Mouse (Mus musculus): ENCODE data around the gene Smyd1. TPM values are rescaled to one million over a fixed set of nuclear protein-coding genes. Genes with fewer than 3 reads are reported as not detected.
"Not testable (repeated sequence)": the region's sequence is repeated elsewhere in the genome, so short reads cannot be mapped to it uniquely, and the experiment has no call there.

Smyd1 gene
- polyA plus RNA-seq, 1 experiment from 2014 or later: 0.61 TPM

- H3K4me3 ChIP-seq; H3K9me3 ChIP-seq (replicated peaks); H3K9ac ChIP-seq; ATAC-seq (ENCODE audit: low FRiP score); H3K36me3 ChIP-seq; H3K4me2 ChIP-seq (replicated peaks); H3K27me3 ChIP-seq; H3K27ac ChIP-seq: not testable (repeated sequence)
- 92% methylated on average over 6 of the region's 6 CpGs for WGBS
- H3K4me1 ChIP-seq: peaks cover 16% of the 10 kb centered on the region
Observed at GRCm38 (mm10) chr6:71269686-71270050, 52.4 kb downstream of the Smyd1 start.

GRCm38 (mm10) chr6:71268929-71269685, 52.9 kb downstream of the Smyd1 start:
- Histone ChIP-seq H3K4me2 (replicated peaks) (no peak overlapping the region), H3K27me3 (no peaks in the 10 kb centered on the region), H3K27ac (no peak overlapping the region), H3K9me3 (replicated peaks) (no peaks in the 10 kb centered on the region), H3K36me3 (no peaks in the 10 kb centered on the region), H3K4me3 (no peak overlapping the region), H3K9ac (no peak overlapping the region), H3K4me1 (peaks cover 16% of the 10 kb centered on the region)
- ATAC-seq (ENCODE audit: low FRiP score): no peak
- 63% methylated on average over 7 of the region's 7 CpGs for WGBS

GRCm38 (mm10) chr6:71267603-71268002, 54.4 kb downstream of the Smyd1 start:
- not testable (repeated sequence) for H3K9me3 ChIP-seq (replicated peaks); H3K27me3 ChIP-seq; H3K4me2 ChIP-seq (replicated peaks); ATAC-seq (ENCODE audit: low FRiP score); H3K36me3 ChIP-seq; H3K4me3 ChIP-seq; H3K27ac ChIP-seq; H3K9ac ChIP-seq
- peaks cover 12% of the 10 kb centered on the region for H3K4me1 ChIP-seq
- WGBS: 77% methylated on average over 7 of the region's 7 CpGs

- 80% methylated on average over 8 of the region's 8 CpGs for WGBS
- Histone ChIP-seq H3K27me3 (no peaks in the 10 kb centered on the region), H3K4me3 (no peak overlapping the region), H3K27ac (no peak overlapping the region), H3K9ac (no peak overlapping the region), H3K36me3 (no peaks in the 10 kb centered on the region), H3K4me2 (replicated peaks) (no peak overlapping the region), H3K9me3 (replicated peaks) (no peaks in the 10 kb centered on the region), H3K4me1 (no peaks in the 10 kb centered on the region)
- no peak for ATAC-seq (ENCODE audit: low FRiP score)
Observed at GRCm38 (mm10) chr6:71262142-71262833, 59.7 kb downstream of the Smyd1 start.

DNA sequence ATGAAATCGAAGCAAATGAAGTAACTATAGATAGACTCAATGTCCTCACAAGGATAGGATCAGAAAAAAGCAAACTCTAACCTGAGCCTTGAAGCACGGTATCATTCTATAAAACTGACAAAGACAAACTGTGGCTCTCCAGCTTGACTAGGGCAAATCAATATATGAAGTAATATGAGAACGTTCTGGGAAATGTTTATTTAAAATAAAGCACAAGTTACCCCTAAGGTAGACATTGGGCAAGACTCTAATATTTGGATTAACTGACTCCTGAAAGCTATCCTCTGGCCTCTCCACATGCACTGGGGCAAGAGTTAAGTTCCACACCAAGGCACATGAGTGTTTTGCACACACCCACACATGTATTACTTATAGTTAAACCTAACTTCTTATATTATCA, 61.0 kb downstream of the Smyd1 start:
- 89% methylated on average over 3 of the region's 3 CpGs for WGBS
- Histone ChIP-seq H3K27me3 (no peaks in the 10 kb centered on the region), H3K4me3 (no peak overlapping the region), H3K27ac (no peak overlapping the region), H3K4me1 (no peaks in the 10 kb centered on the region), H3K36me3 (no peaks in the 10 kb centered on the region), H3K9ac (no peak overlapping the region), H3K9me3 (replicated peaks) (no peaks in the 10 kb centered on the region), H3K4me2 (replicated peaks) (no peak overlapping the region)
- no peak for ATAC-seq (ENCODE audit: low FRiP score)

GRCm38 (mm10) chr6:71260051-71260640, 61.9 kb downstream of the Smyd1 start:
- Histone ChIP-seq H3K27ac (no peak overlapping the region), H3K36me3 (no peaks in the 10 kb centered on the region), H3K27me3 (no peaks in the 10 kb centered on the region), H3K9me3 (replicated peaks) (no peaks in the 10 kb centered on the region), H3K4me3 (no peak overlapping the region), H3K4me2 (replicated peaks) (no peak overlapping the region), H3K9ac (no peak overlapping the region), H3K4me1 (no peaks in the 10 kb centered on the region)
- no peak for ATAC-seq (ENCODE audit: low FRiP score)
- WGBS: 62% methylated on average over 6 of the region's 6 CpGs

DNA sequence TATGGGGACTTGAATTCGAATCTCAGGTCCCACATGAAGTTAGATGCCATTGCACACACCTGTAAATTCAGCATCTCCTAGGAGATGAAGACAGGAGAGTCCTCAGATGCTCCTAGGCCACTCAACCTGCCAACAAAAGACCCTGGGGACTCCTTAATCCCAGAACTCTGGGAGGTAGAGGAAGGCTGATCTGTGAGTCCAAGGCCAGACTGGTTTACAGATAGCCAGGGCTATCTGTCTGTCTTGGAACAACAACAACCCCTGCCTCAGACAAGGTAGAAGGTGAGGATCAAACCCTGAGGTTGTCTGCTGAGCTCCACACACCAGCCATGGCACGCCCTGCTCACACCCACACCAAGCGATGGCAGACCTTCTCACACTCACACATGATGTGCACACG, 62.9 kb downstream of the Smyd1 start:
- no peak overlapping the region for H3K9ac ChIP-seq
- H3K4me2 ChIP-seq (replicated peaks): no peak overlapping the region
- no peaks in the 10 kb centered on the region for H3K36me3 ChIP-seq
- H3K27ac ChIP-seq: no peak overlapping the region
- no peaks in the 10 kb centered on the region for H3K27me3 ChIP-seq
- 89% methylated on average over 4 of the region's 4 CpGs for WGBS
- ATAC-seq (ENCODE audit: low FRiP score): no peak
- H3K4me1 ChIP-seq: no peaks in the 10 kb centered on the region
- H3K4me3 ChIP-seq: no peak overlapping the region
- H3K9me3 ChIP-seq (replicated peaks): no peaks in the 10 kb centered on the region

DNA sequence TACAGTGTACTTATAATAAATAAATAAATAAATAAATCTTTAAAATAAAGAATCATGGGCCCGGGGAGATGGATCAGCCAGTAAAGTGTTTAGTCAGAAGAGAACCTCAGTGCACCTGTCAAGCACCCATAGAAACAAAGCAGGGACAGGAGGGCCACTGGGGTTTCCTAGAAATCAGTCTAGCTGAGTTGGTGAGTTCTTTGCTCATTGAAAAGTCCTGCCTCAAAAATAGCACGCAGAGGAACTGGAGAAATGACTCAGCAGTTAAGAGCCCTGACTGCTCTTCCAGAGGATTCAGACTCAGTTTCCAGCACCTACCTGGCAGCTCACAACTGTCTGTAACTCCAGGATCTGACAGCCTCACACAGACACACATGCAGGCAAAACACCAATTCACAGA, 63.5 kb downstream of the Smyd1 start:
- H3K27me3 ChIP-seq: no peaks in the 10 kb centered on the region
- H3K27ac ChIP-seq: no peak overlapping the region
- H3K9ac ChIP-seq: no peak overlapping the region
- H3K36me3 ChIP-seq: no peaks in the 10 kb centered on the region
- 88% methylated on average over 2 of the region's 2 CpGs for WGBS
- no peak for ATAC-seq (ENCODE audit: low FRiP score)
- no peaks in the 10 kb centered on the region for H3K4me1 ChIP-seq
- H3K4me3 ChIP-seq: no peak overlapping the region
- no peak overlapping the region for H3K4me2 ChIP-seq (replicated peaks)
- H3K9me3 ChIP-seq (replicated peaks): no peaks in the 10 kb centered on the region

GRCm38 (mm10) chr6:71257375-71257774, 64.7 kb downstream of the Smyd1 start:
- ATAC-seq (ENCODE audit: low FRiP score): no peak
- WGBS: 55% methylated on average over 1 of the region's 1 CpGs
- no peak overlapping the region for H3K4me3 ChIP-seq
- no peak overlapping the region for H3K9ac ChIP-seq
- H3K27ac ChIP-seq: no peak overlapping the region
- H3K9me3 ChIP-seq (replicated peaks): no peaks in the 10 kb centered on the region
- no peaks in the 10 kb centered on the region for H3K27me3 ChIP-seq
- no peaks in the 10 kb centered on the region for H3K36me3 ChIP-seq
- no peak overlapping the region for H3K4me2 ChIP-seq (replicated peaks)
- no peaks in the 10 kb centered on the region for H3K4me1 ChIP-seq

DNA sequence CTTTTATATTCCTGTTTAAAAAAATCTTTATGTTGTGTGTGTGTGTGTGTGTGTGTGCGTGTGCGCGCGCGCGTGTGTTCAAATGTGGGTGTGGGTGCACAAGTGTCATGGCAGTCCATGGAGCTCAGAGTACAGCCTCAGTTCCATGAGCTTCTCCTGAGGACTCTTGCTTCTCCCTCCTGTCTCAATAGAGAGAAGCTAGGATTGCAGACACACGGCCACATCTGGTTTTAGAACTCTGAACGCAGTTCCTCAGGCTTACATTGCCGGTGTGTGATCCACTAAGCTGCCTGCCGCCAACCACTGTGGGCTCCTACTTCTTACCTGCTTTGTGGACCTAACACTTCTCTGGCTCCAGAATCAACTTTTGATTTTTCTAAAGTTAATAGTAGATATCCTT, 65.9 kb downstream of the Smyd1 start:
- no peak for ATAC-seq (ENCODE audit: low FRiP score)
- H3K36me3 ChIP-seq: no peaks in the 10 kb centered on the region
- H3K4me1 ChIP-seq: no peaks in the 10 kb centered on the region
- no peaks in the 10 kb centered on the region for H3K9me3 ChIP-seq (replicated peaks)
- no peaks in the 10 kb centered on the region for H3K27me3 ChIP-seq
- H3K4me2 ChIP-seq (replicated peaks): no peak overlapping the region
- no peak overlapping the region for H3K9ac ChIP-seq
- no peak overlapping the region for H3K4me3 ChIP-seq
- WGBS: 92% methylated on average over 10 of the region's 10 CpGs
- H3K27ac ChIP-seq: no peak overlapping the region

- Histone ChIP-seq H3K27ac (no peak overlapping the region), H3K4me2 (replicated peaks) (no peak overlapping the region), H3K4me3 (no peak overlapping the region), H3K9me3 (replicated peaks) (no peaks in the 10 kb centered on the region), H3K9ac (no peak overlapping the region), H3K4me1 (no peaks in the 10 kb centered on the region), H3K36me3 (no peaks in the 10 kb centered on the region), H3K27me3 (no peaks in the 10 kb centered on the region)
- no peak for ATAC-seq (ENCODE audit: low FRiP score)
- WGBS: 93% methylated on average over 6 of the region's 6 CpGs
Observed at GRCm38 (mm10) chr6:71254456-71254855, 67.6 kb downstream of the Smyd1 start.

GRCm38 (mm10) chr6:71250951-71251350, 71.1 kb downstream of the Smyd1 start:
- WGBS: 92% methylated on average over 8 of the region's 8 CpGs
- no peak overlapping the region for H3K27ac ChIP-seq
- no peak overlapping the region for H3K4me3 ChIP-seq
- H3K9ac ChIP-seq: no peak overlapping the region
- no peaks in the 10 kb centered on the region for H3K4me1 ChIP-seq
- no peak overlapping the region for H3K4me2 ChIP-seq (replicated peaks)
- no peaks in the 10 kb centered on the region for H3K27me3 ChIP-seq
- no peaks in the 10 kb centered on the region for H3K36me3 ChIP-seq
- no peak for ATAC-seq (ENCODE audit: low FRiP score)
- no peaks in the 10 kb centered on the region for H3K9me3 ChIP-seq (replicated peaks)

DNA sequence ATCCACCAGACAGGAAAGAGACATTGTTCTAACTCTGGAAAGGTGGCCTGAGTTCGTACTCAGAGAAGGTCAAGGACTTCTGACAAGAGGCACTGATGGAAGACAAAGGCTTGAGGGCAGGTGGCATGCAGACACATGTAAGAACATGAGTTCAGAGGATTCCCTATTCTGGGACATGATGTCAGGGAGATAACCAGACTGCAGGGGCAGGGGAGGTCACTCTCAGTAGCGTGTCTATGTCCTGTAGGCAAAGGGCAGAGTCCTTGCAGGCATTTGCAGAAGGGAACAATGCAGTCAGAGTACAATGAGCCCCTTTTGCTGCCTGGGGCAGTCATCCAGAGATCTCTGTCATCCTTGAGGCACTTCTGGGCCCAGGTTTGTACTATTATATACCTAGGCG, 72.4 kb downstream of the Smyd1 start:
- H3K4me1 ChIP-seq: no peaks in the 10 kb centered on the region
- no peak overlapping the region for H3K4me3 ChIP-seq
- no peaks in the 10 kb centered on the region for H3K27me3 ChIP-seq
- H3K27ac ChIP-seq: no peak overlapping the region
- H3K9me3 ChIP-seq (replicated peaks): no peaks in the 10 kb centered on the region
- WGBS: 66% methylated on average over 3 of the region's 3 CpGs
- H3K36me3 ChIP-seq: no peaks in the 10 kb centered on the region
- ATAC-seq (ENCODE audit: low FRiP score): no peak
- no peak overlapping the region for H3K4me2 ChIP-seq (replicated peaks)
- no peak overlapping the region for H3K9ac ChIP-seq
